Mouse (Mus musculus) forebrain, embryonic 10.5 days (tissue): ENCODE measurements at regions not wholly inside any gene's neighbourhood (a gene's known extent, or its start where the extent isn't known, plus 50 kb on each side); places are given as distances from the start of the nearest gene placed in this dataset.

Experiments used
- DNase-seq: peaks from one replicate; pipeline ENCODE4 v3.0.0-alpha.2; 2017; ENCODE audit warnings: low spot score; ENCODE audit errors: extremely low spot score
- H3K27ac ChIP-seq: fragments of 300-500 bp; sonication (generic); 2 replicates; pipeline ENCODE4 v1.5.1; 2016; ENCODE audit warnings: mild to moderate bottlenecking
- H3K27me3 ChIP-seq: fragments of 300-500 bp; sonication (generic); 2 replicates; pipeline ENCODE4 v1.6.1; 2016; ENCODE audit warnings: mild to moderate bottlenecking; ENCODE audit not compliant: poor library complexity, severe bottlenecking
- H3K36me3 ChIP-seq: fragments of 300-500 bp; sonication (generic); replicated peaks from 2 replicates; pipeline ENCODE4 v1.6.1; 2016; ENCODE audit warnings: mild to moderate bottlenecking, moderate library complexity
- H3K4me1 ChIP-seq: fragments of 300-500 bp; sonication (generic); 2 replicates; pipeline ENCODE4 v1.6.1; 2016
- H3K4me3 ChIP-seq: fragments of 300-500 bp; sonication (generic); 2 replicates; pipeline ENCODE4 v1.5.1; 2016; ENCODE audit warnings: mild to moderate bottlenecking, moderate library complexity
- H3K9me3 ChIP-seq: fragments of 300-500 bp; sonication (generic); 2 replicates; pipeline ENCODE4 v1.6.1; 2016; ENCODE audit warnings: mild to moderate bottlenecking, moderate library complexity
- WGBS: fragments of 180-500 bp; shearing (Covaris S2); methylation state at CpG from one replicate; pipeline ENCODE4 v1.1.7; 2016; 5-methylcytosine and 5-hydroxymethylcytosine counted together

GRCm38 (mm10) chr9:59087704-59088103 is 51.5 kb upstream of the Neo1 start:
- H3K4me3 ChIP-seq = no peak overlapping the region
- 96% methylated on average over 3 of the region's 3 CpGs for WGBS
- H3K36me3 ChIP-seq = no peaks in the 10 kb centered on the region
- no peak for DNase-seq
- no peaks in the 10 kb centered on the region for H3K9me3 ChIP-seq
- H3K27ac ChIP-seq = no peak overlapping the region
- peaks cover 3% of the 10 kb centered on the region; the same call in 1 of the 2 replicates for H3K4me1 ChIP-seq
- H3K27me3 ChIP-seq = no peaks in the 10 kb centered on the region

GRCm38 (mm10) chr9:59087112-59087511 is 50.9 kb upstream of the Neo1 start:
- Histone ChIP-seq H3K27ac (no peak overlapping the region), H3K9me3 (no peaks in the 10 kb centered on the region), H3K36me3 (no peaks in the 10 kb centered on the region), H3K4me1 (peaks cover 3% of the 10 kb centered on the region; the same call in 1 of the 2 replicates), H3K27me3 (no peaks in the 10 kb centered on the region), H3K4me3 (no peak overlapping the region)
- DNase-seq = no peak
- 88% methylated on average over 9 of the region's 9 CpGs for WGBS

- H3K9me3 ChIP-seq = no peaks in the 10 kb centered on the region
- no peaks in the 10 kb centered on the region for H3K36me3 ChIP-seq
- WGBS = 93% methylated on average over 10 of the region's 10 CpGs
- no peak overlapping the region for H3K27ac ChIP-seq
- no peak for DNase-seq
- H3K4me3 ChIP-seq = no peak overlapping the region
- H3K27me3 ChIP-seq = no peaks in the 10 kb centered on the region
- H3K4me1 ChIP-seq = peaks cover 3% of the 10 kb centered on the region; the same call in 1 of the 2 replicates
Measured at GRCm38 (mm10) chr9:59086556-59087102, 50.4 kb upstream of the Neo1 start.
